Mouse (Mus musculus) MN1 (cell line): Measurements from ENCODE around the gene Ldlrap1.

Experiments used
- DNase-seq: peaks from one replicate; pipeline ENCODE4 v3.0.0-alpha.2; 2016; ENCODE audit warnings: low spot score

Gene Ldlrap1

DNA sequence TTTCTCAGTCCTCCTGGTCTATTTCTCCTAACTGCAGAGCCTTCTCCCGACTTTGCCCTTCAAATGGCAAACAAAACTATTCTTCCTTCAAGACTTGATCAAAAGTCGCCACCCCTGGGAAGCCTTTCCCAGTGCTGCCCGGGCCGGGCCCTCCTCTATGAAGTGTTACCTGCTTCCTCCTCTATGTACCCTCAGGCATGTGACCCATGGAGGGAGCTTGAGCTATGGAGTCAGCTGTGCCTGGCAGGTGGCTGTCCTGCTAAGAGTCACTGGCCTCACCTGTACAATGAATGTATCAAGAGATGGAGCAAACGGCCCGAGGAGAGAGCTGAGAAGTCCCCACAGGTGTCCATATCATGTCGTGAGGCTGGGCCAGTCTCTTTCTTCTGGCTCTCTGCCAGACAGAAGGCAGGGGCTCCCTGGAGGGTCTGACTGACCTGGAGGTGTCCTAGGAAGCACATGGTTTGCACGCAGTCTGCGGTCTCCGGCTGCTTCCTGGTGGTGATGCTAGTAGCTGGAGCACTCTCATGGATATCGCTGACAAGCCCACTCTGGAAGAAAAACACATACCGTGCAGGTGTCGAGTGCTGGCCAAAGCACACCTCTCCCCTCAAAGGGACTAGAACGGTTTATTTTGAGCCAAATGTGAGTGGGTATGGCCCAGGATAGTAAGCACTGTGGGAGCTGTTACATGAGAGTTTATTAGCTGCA lies 7.6 kb upstream of the Ldlrap1 start:
- DNase-seq, result no peak

DNA sequence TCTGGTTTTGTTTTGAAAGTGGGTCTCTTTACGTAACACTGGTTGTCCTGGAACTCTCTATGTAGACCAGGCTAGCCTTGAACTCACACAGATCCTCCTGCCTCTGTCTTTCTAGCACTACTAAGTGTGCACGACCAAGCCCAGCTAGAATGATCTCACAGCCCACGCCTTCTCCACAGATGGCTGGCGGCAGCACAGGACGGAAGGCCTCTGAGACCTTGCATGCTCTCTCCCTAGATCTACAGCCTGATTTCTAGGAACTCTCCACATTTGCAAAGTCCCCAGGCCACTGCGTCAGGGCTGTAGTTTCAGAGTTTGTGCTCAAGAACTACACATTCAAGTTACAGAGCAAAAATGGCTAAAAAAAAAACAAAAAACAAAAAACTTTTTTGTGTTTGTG lies 6.3 kb upstream of the Ldlrap1 start:
- DNase-seq, result no peak

DNA sequence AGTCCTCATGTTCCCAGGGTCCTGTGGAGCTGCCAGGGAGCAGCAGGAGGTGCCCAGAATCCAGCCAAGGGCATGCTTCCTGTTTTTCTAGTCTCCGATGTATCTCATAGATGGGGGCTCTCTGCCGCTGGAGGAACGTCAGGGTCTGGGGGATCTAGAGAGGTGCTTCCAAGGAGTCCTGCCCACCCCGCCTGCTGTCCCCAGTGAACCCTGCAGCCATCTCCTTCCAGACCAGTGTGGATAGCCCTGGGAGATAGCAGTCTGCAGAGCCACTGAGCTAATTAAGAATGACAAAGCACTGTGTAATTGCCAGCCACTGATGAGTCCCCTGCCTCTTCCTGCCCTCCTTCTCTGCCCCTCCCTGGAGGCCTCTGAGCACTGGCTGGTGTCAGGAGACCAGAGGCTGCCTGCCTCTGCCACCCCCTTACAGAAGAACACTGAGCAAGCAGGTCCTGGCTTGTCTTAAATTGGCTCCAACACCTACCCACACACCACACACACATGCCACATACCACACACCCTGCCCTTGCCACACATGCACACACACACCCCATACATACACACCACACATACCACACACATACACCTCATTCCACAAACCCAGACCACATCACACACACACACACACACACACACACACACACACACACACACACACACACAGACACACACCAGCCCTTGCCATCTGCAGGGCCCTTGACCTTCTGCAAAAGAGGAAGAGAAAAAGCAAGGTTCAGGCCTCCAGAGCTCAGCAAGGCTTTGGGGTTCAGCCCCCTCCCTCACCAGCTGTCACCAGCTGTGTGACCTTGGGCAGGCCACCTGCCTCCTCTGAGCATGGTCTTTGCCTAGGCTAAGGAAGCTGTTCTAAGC lies 5.2 kb upstream of the Ldlrap1 start:
- DNase-seq, result peak; percentile 79

DNA sequence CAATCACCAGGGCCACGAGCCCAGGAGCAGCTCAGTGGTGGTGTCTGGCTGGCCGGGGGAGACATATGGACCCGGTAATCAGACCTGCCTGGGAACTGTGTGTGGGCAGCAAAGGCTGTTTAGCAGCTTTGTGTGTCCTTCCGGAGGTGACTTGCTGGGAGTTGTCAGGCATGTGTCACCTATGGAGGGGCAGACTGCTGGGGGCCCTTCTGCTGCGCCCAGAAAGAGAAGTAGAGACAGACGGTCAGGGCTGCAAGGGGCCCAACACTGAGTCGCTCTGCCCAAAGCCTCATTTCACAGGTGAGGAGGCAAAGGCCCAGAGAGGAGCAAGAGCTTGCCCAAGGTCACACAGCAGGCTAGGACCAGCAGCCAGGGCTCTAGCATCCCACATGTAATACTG lies 2.1 kb upstream of the Ldlrap1 start:
- no peak for DNase-seq

DNA sequence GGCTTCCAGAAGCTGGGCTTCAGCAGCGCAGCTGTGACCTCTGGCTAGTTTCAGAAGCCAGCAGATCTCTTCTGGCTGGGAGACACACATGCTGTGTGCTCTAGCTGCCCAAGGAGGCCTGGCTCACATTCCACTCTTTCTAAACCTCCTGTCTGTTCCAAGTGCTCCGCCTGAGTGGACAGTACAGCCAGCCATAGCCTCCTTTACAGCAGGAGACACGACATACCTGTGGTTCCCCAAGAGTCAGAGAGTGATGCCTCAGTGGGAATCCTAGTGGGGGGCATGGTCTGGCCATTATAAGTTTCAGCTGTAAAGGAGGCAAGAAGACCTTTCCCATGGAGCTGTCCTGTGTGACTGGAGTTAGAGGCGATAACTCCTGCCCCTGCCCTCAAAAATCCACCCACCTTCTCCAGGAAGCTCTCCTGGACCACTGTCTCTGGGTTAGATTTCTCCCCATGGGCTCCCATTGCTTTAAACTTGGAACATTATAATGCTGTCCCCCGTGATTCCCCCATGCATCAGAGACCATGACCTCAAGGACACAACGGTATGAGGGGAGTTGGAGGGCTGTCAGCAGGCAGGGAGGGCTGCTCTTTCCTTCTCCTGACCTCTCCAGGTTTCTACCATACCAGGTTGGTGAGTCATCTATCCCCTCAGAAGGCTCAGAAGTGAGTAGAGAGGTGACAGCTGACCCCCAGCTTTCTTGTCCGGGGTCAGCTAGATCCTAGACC lies 1.4 kb upstream of the Ldlrap1 start:
- DNase-seq, result peak; percentile 59

DNA sequence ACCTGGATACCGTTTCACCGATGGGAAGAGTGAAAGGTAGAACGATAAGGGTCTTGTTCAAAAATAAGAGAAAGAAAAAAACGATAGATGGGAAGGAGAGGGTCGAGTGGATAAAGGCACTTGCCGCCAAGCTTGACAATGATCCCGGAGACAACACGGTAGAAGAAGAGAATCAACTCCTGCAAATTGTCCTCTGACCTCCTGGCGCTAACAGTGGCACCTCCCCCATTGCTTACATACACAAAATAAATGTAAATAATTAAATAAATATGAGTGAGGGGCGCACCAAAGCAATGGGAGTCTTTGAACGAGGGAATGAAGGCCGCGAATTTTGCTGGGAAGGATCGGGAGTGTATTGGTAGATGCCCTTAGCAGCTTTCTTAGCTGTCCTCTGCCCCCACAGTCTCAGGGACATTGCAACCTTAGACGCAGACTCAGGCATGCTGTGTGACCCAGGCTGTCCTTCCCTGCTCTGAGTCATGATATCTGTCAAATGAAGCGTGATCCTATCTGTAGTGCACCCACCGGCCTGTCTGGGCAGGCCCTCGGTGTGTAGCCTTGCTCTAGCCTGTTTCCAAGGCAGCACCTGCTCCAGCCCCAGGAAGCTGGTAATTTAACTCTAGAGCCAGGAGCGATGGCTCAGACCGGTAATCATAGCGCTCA lies 533 bp upstream of the Ldlrap1 start:
- DNase-seq, result peak; percentile 72

DNA sequence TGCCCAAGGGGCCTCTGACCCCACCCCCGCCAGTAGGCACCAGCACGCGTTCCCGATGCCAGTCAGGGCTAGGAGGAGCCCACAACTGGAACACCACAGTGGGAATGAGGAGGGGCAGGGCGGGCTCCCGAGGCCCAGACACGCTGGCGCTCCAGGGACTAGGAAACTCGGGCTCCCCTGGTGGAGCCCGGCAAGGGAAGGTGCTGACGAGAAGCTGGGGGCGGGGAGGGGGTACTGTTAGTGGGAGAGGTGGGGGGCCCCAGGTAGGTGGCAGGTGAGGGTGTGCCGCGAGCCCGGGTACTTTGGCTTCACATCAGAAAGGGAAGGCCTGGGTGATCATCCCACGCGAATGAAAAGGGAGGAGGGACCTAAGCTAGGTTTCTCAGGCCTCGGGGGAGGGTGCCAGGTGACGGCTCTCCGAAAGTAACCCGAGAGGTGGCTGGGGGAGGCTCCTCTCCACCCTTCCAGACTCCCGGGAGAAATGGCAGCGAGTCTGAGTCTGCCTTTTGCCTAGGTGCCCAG lies 859 bp downstream of the Ldlrap1 start:
- peak; percentile 59 for DNase-seq

DNA sequence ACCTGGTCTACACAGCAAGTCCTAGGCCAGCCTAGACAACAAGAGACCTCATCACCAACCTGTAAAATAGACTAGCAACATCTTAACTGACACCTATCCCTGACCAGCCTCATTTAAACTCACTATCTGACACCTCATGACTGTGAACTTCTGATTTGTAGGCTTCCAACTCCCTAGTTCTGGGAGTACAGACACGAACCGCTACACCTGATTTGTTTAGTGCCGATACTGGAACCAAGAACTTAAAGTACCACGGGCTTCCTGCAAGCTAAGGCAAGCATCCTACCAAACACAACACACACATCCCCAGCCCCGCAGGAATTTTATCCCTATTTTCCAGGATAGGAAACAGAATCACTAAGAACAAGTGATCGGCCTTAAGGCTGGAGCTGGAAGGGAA lies 1.5 kb downstream of the Ldlrap1 start:
- DNase-seq, result no peak

DNA sequence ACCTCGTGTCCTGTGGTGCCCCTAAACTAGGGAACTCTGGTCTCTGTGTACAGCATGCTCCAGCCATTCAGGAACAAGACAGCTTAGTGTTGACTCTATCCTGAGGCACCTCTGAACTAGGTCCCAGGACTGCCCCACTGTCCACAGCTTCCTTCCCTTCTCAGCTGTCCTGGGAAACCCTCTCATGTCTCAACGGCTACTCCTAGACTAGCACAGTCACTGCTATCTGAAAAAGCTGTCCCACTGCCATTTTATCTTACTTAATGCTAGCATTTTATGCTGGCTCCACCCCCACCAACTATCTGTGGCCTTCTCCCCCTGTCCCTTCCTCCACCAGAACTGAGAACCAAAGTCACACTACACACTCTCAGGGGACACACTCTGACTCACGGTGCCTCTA lies 3.5 kb downstream of the Ldlrap1 start:
- no peak for DNase-seq

DNA sequence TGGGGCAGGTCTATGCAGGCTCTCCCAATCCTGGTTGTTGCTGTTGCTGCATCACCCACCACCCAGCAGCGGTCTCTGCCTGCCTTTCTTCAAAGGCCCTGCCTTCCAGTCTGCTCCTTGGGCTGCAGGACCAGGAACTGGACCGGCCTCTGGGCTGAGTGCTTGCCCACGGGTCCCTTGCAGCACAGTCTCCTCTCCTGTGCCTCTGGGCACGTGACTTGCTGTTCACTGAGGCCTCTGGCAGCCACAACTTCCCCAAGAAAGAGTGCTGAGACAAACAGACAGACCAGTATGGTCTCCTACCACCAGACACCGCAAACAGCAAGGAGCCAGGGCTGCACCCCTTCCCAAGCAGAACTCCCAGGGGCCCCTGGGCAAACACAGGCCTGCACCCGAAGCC lies 5.5 kb downstream of the Ldlrap1 start:
- DNase-seq, result no peak

DNA sequence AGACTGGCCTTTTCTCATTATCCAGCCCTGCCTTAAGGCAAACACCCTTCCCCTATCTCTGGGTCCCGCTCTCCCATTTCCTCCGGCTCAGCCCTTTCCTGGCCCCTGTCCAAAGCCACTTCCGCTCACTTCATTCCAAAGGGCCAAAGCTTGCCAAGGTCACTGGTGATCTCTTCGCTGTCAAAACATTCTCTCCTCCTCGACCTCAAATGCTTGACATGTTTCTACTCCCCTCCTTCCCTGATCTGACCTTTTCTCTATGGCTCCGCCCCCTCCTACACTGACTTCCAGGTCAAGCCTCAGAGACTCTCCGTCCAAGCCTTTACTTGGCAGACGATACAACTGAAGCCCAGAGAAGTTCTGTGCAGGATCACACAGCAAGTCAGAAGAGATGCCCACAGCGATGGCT lies 7.0 kb downstream of the Ldlrap1 start:
- peak; percentile 54 for DNase-seq

DNA sequence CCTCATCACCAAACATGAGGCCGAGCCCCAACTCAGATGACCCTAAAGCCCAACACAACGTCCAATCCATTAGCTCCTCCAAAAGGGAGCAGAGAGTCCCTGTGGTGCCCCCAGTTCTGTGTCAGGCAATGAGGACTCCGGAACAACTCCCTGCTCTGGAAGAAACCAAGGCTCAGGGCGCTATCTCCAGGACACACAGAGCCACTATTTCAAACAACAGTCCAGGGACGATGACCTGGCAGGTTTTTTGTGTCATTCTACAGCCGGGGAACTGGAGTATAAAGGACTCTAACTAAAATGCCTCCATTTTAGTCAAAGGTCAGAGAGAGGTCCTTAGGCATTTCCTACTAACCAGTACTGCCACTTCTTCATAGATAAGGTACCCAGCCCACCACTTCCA lies 7.5 kb downstream of the Ldlrap1 start:
- DNase-seq, result no peak

DNA sequence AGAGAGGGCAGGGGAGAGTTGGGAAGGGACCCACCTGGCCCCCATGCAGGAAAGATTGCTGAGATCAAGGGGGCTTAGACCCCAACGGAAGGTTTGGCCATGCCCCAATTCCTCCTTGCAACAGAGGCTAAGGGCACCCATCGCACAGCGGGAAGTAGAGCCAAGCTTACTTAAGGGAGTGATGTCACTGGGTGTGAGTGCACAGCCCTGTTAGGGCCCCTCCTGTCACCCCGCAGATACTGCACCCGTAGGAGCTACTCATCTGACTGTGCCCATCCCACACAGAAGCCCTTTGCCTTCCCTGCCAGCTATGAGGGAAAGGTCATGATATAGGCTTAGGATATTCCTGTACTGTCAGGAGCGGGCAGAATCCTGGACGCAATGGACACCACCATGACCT lies 8.3 kb downstream of the Ldlrap1 start:
- no peak for DNase-seq

DNA sequence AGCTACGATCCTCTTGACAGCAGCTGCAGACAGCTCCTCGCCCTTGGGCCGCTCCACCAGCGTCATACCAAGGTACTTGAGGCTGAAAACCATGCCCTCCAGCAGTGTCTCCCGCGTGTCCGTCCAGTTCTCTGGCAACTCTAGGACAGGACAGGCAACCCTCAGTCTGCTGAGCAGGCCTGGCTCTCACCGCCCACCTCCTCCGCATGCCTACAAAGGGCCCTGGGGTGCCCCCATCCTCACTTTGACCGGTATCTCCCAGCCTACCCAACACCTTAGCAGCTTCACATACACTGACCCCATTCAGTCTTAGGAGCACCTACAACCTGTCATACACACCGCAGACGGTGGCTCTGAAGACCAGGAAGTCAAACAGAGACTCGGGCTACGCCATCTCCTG lies 8.9 kb downstream of the Ldlrap1 start:
- DNase-seq, result no peak

DNA sequence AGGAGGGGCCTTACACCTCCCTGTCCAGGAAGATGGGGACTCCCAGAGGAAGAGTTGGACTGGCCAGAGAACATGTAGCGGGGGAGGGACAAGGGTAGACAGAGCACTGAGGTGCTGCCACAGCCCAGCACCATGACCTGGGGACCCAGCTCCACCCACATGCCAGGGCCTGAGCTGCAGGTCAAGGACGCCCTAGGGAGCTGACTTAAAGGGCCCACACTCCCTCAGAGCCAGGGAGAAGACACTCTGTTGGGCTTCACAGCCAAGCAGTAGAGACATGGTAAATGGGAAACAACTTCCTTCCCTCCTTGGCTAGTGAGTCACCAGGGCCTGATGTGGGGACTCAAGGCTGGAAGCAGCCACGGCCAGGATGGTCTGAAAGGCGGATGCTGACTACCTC lies 9.5 kb downstream of the Ldlrap1 start:
- DNase-seq, result no peak

DNA sequence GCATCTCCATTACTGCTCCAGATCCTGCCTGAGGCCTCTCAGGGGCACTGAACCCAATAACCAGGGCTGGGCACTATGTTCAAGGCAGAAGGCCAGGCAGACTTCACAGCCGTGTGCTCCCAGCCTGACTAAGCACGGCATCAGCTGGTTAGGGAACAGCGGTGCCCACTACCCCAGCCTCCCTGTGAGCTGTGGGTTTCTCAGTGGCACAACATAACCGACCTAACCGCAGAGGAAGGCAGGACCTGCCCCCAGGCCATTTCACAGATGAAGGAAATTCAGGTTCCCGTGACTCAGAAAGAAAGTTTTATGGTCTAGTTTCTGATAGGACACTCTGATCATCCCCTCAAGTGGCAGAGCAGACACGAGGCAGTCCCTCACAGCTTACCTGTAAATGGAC lies 10.9 kb downstream of the Ldlrap1 start:
- DNase-seq, result no peak

DNA sequence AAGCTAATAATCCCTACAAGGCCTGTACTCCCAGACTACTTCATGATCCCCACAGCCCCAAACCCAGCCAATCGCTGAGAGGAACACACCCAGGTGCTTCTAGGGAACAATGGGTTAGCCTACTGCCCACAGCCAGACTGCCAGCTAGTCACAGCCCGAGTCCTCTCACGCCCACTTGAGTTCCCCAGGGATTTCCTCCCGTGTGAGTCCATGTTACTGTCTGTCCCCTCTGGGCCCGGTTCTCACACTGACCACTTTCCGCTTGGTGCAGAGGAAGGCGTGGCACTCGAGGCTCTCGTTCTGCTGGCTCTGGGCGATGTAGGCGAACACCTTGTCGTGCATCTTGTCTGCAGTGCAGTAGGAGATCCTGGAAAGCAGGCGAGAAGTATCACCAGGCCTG lies 12.9 kb downstream of the Ldlrap1 start:
- DNase-seq, result peak; percentile 44

DNA sequence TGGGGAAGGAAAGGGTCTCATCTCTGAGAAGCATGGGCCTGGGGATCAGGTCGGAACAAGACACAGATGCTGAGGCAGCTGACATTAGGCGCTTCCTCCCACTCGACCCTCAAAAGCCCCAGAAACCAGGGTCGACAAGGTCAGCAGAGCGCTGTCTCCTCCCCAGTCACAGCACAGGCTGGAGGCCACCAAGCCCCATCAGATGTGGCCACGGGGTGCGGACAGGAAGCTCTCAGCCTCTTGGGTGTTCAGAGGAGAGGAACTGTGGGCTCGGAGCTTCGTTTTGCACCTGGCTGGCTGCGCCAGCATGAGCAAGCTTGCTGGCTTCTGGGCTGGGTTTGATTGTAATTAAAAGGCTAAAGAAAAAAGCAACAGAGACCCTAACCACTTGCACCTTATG lies 13.5 kb downstream of the Ldlrap1 start:
- no peak for DNase-seq

DNA sequence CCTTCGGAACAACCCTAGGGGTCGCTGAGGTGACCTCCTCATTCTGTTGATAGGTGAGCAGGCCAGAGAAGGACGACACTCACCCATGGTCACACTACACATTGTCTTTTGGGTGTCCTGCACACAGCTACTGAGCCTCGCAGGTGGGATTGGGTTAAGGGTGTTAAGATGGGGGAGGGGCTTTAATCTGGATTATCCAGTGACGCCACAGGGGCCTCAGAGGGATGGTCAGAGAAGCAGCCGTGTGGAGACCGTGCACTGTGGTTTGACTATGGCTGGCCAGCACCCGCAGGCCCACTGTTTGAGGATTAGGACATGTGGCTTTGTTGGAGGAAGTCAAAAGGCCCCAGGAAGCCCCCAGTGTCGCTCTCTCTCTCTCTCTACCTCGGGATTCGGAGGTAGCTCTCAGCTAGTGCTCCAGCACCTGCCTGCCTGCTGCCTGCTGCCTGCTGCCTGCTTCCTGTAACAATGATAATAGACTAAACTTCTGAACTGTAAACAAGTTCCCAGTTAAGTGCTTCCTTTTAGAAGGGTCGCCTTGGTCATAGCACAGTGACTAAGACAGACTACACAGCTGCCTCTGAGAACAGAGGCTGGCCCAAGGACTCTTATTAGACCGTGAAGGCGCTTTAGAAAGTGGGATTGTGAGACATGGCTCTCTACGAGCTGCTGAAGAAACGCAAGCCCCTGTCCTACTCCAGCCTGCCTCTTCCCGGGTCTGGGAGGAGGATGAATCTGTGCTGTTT lies 14.1 kb downstream of the Ldlrap1 start:
- no peak for DNase-seq

DNA sequence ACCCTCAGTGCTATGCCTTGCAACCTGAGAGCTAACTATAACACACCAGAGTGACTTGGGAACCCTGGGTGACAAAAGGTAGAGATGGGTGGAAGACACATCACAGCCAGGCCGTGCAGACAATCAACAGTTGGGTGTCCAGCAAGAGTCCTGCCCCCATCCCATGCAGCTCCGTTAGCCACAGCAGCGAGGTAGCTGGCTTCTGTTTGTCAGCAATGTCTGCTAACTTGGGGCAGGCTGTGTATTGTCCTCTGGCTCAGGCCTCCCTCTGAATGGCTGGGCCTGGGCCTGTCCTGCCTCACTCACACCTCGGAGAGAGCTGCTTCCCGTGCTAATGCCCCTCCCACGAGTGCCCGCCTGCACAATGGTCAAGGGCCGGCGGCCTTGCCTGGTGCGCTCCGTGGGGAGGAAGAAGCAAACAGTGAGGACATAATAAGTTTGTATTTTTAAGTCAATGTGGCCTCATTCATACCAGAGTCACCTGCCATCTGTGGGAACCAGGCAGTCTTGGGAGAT lies 14.9 kb downstream of the Ldlrap1 start:
- DNase-seq, result no peak
